8 mouse cellular contexts compared by ENCODE assay signal in genomic region chr2:164769258-164770037, GRCm38 (mm10). TPM values are rescaled to one million over a fixed set of nuclear protein-coding genes. Genes with fewer than 3 reads are reported as not detected.
DNase-seq lines count a peak whose midpoint lies in the region; ATAC-seq and TF ChIP-seq lines count a peak whose summit lies in the region.

Gene Ube2c, plus strand, starts transcription at chr2:164769898.

- H3K4me2 ChIP-seq in forebrain, embryonic 16.5 days (ENCODE audit: low read length): peak within 1 kb of the TSS; percentile 89
- H3K4me2 ChIP-seq in lung, embryonic 14.5 days: peak within 1 kb of the TSS; percentile 64

- ATAC-seq in G1E (ENCODE audit: extremely low read depth, insufficient number of reproducible peaks, low FRiP score, poor library complexity, severe bottlenecking): peak; percentile 99
- peak; percentile 100 for ATAC-seq in forebrain, embryonic 16.5 days
- ATAC-seq in lung, embryonic 14.5 days (ENCODE audit: insufficient read depth): peak; percentile 99

- no peak for TF ChIP-seq POLR2A in olfactory bulb, adult 2 months (IDR thresholded peaks at IDR 0.05; ENCODE audit: insufficient read depth, low read depth, low read length)
- no peak for TF ChIP-seq POLR2A in thymus, adult 2 months (IDR thresholded peaks at IDR 0.05; ENCODE audit: control insufficient read depth, extremely low read depth, insufficient read depth, low read length, poor library complexity)

- peaks cover 55% of the 10 kb centered on the region for H3K4me1 ChIP-seq in G1E (ENCODE audit: insufficient read depth, low read depth, low read length)
- H3K4me1 ChIP-seq in forebrain, embryonic 16.5 days (replicated peaks; ENCODE audit: control insufficient read depth, insufficient read depth, low read length): peaks cover 25% of the 10 kb centered on the region
- peaks cover 6% of the 10 kb centered on the region; the same call in 1 of the 2 replicates for H3K4me1 ChIP-seq in lung, embryonic 14.5 days (ENCODE audit: insufficient read depth)
- peaks cover 3% of the 10 kb centered on the region; the same call in 1 of the 2 replicates for H3K4me1 ChIP-seq in olfactory bulb, adult 2 months (ENCODE audit: control insufficient read depth, insufficient read depth, low read length)
- peaks cover 21% of the 10 kb centered on the region for H3K4me1 ChIP-seq in thymus, adult 2 months (replicated peaks; ENCODE audit: control insufficient read depth, insufficient read depth, low read length)

- peaks cover 74% of the 10 kb centered on the region for H3K36me3 ChIP-seq in G1E (replicated peaks)
- H3K36me3 ChIP-seq in forebrain, embryonic 16.5 days (ENCODE audit: control insufficient read depth, insufficient read depth): peaks cover 16% of the 10 kb centered on the region
- peaks cover 69% of the 10 kb centered on the region for H3K36me3 ChIP-seq in lung, embryonic 14.5 days (ENCODE audit: insufficient read depth)
- H3K36me3 ChIP-seq in thymus, adult 2 months (ENCODE audit: control insufficient read depth, insufficient read depth, low read length): peaks cover 16% of the 10 kb centered on the region; the same call in 1 of the 2 replicates

- peak; percentile 100 for DNase-seq in G1E (ENCODE audit: low spot score)
- DNase-seq in cerebellum, adult 18-20 months: peak; percentile 95 to 99
- peak; percentile 96 to 97 for DNase-seq in heart, postnatal 36 days
- DNase-seq in layer of hippocampus, adult 2 months (ENCODE audit: low spot score in 2 of 2): peak; percentile 98
- DNase-seq in lung, embryonic 14.5 days: peak; percentile 100
- DNase-seq in thymus, adult 2 months: peak; percentile 98

- no peaks in the 10 kb centered on the region for H3K27me3 ChIP-seq in G1E (ENCODE audit: insufficient read depth, low read length)
- no peaks in the 10 kb centered on the region for H3K27me3 ChIP-seq in forebrain, embryonic 16.5 days (replicated peaks; ENCODE audit: control insufficient read depth, insufficient read depth, low read length)
- H3K27me3 ChIP-seq in lung, embryonic 14.5 days (ENCODE audit: insufficient read depth, low read length): no peaks in the 10 kb centered on the region
- no peaks in the 10 kb centered on the region for H3K27me3 ChIP-seq in thymus, adult 2 months (ENCODE audit: control insufficient read depth, insufficient read depth, low read length)

- intact Hi-C loops in heart, postnatal 36 days (cut with DNase I): no loop called here

- no peak for TF ChIP-seq CTCF in G1E (IDR thresholded peaks at IDR 0.05; ENCODE audit: low read depth, low read length)
- TF ChIP-seq CTCF in layer of hippocampus, adult 2 months (conservative IDR thresholded peaks at IDR 0.05): peak; percentile 58
- peak; percentile 64 for TF ChIP-seq CTCF in lung, embryonic 14.5 days (IDR thresholded peaks at IDR 0.05; ENCODE audit: low read depth)
- TF ChIP-seq CTCF in olfactory bulb, adult 2 months (IDR thresholded peaks at IDR 0.05; ENCODE audit: insufficient read depth, low read depth, low read length): peak; percentile 39; the same call in 1 of the 2 replicates
- no peak for TF ChIP-seq CTCF in thymus, adult 2 months (IDR thresholded peaks at IDR 0.05; ENCODE audit: borderline replicate concordance, control insufficient read depth, extremely low read depth, insufficient read depth, low read length, poor library complexity)

- 1% methylated on average over 52 of the region's 53 CpGs for whole genome bisulfite sequencing in forebrain, embryonic 16.5 days
- WGBS in lung, embryonic 14.5 days: 2% methylated on average over 53 of the region's 53 CpGs
- 3% methylated on average over 53 of the region's 53 CpGs for WGBS in olfactory bulb, adult 2 months
- 2% methylated on average over 53 of the region's 53 CpGs for WGBS in thymus, adult 2 months

- 0 out of 2 replicates have a peak within 1 kb of the TSS, but pooled peaks have one; percentile 13 for H3K27ac ChIP-seq in forebrain, embryonic 16.5 days (ENCODE audit: low read length)
- no peak within 1 kb of the TSS for H3K27ac ChIP-seq in layer of hippocampus, adult 2 months
- peak within 1 kb of the TSS; percentile 81 for H3K27ac ChIP-seq in lung, embryonic 14.5 days (ENCODE audit: low read depth)
- H3K27ac ChIP-seq in olfactory bulb, adult 2 months (ENCODE audit: insufficient read depth, low read depth, low read length): no peak within 1 kb of the TSS
- H3K27ac ChIP-seq in thymus, adult 2 months (ENCODE audit: control insufficient read depth, insufficient read depth, low read length): no peak within 1 kb of the TSS

- peak within 1 kb of the TSS; percentile 60 for H3K9ac ChIP-seq in forebrain, embryonic 16.5 days (replicated peaks; ENCODE audit: low read depth, low read length)
- H3K9ac ChIP-seq in lung, embryonic 14.5 days: peak within 1 kb of the TSS; percentile 87

- no peaks in the 10 kb centered on the region for H3K9me3 ChIP-seq in G1E (replicated peaks)
- no peaks in the 10 kb centered on the region for H3K9me3 ChIP-seq in forebrain, embryonic 16.5 days (ENCODE audit: control insufficient read depth, low read length)
- H3K9me3 ChIP-seq in lung, embryonic 14.5 days (ENCODE audit: low read depth, low read length): no peaks in the 10 kb centered on the region

- peak within 1 kb of the TSS; percentile 75 for H3K4me3 ChIP-seq in G1E (ENCODE audit: low read depth, low read length)
- peak within 1 kb of the TSS; percentile 85 for H3K4me3 ChIP-seq in forebrain, embryonic 16.5 days (replicated peaks; ENCODE audit: low read length)
- peak within 1 kb of the TSS; percentile 67 for H3K4me3 ChIP-seq in layer of hippocampus, adult 2 months
- peak within 1 kb of the TSS; percentile 98 for H3K4me3 ChIP-seq in lung, embryonic 14.5 days (ENCODE audit: low read depth, low read length)
- peak within 1 kb of the TSS; percentile 60 for H3K4me3 ChIP-seq in olfactory bulb, adult 2 months (ENCODE audit: insufficient read depth, low read depth, low read length)
- H3K4me3 ChIP-seq in thymus, adult 2 months (ENCODE audit: control insufficient read depth, insufficient read depth, low read length): peak within 1 kb of the TSS; percentile 77

RNA-seq across cellular contexts. Expression of gene Ube2c, which starts in this region (rescaled TPM):
- total RNA-seq in G1E (2014; fragmentation: Nextera tagmentation): 351 and 411 TPM in 2 replicates
- total RNA-seq in G1E (2017): 127 and 135 TPM in 2 replicates
- 102 and 111 TPM in 2 replicates for polyA plus RNA-seq in G1E (2012)
- polyA plus RNA-seq in forebrain, embryonic 16.5 days (2015; fragmentation: Nextera tagmentation; extraction: Ambion mirVana): 148 and 173 TPM in 2 replicates
- total RNA-seq in heart, postnatal 36 days (2021): 1 to 10 TPM; 2.5 to 3.1 TPM
- total RNA-seq in layer of hippocampus, adult 2 months (2021): 1 to 10 TPM in 1 of 2 experiments, under 1 TPM in 1; 0.76 to 1.6 TPM
- 586 and 619 TPM in 2 replicates for polyA plus RNA-seq in lung, embryonic 14.5 days (2014; fragmentation: Nextera tagmentation; extraction: Ambion mirVana)
- polyA plus RNA-seq in olfactory bulb, adult 2 months (2012; ENCODE audit: insufficient read depth, insufficient read length, low replicate concordance, missing spikeins): not detected in 2 replicates
- 327 and 434 TPM in 2 replicates for polyA plus RNA-seq in thymus, adult 2 months (2012; rRNA removed)

Comparison
In these comparisons a context has a peak if more than half of its experiments do, and no peak if none do; other contexts are left out.
1. RNA of gene Ube2c (total RNA-seq): 127 to 411 TPM in G1E; 2.5 to 3.1 TPM in heart, postnatal 36 days and 0.76 to 1.6 TPM in layer of hippocampus, adult 2 months; every median in the first group is over 10 times any median in the second.
2. CTCF ChIP-seq: peak in layer of hippocampus, adult 2 months (single experiment), lung, embryonic 14.5 days (single experiment) and olfactory bulb, adult 2 months (single experiment); none in G1E (single experiment) and thymus, adult 2 months (single experiment).
3. H3K27ac ChIP-seq: peak in forebrain, embryonic 16.5 days (single experiment) and lung, embryonic 14.5 days (single experiment); none in layer of hippocampus, adult 2 months (single experiment), olfactory bulb, adult 2 months (single experiment) and thymus, adult 2 months (single experiment).
4. Peak in every context shown above with its lines, with median percentiles within 50 percentile points of each other: ATAC-seq, DNase-seq and H3K4me3 ChIP-seq.